Mouse (Mus musculus) embryonic facial prominence, embryonic 11.5 days (tissue): ENCODE results near the gene Cyth1. TPM values are rescaled to one million over a fixed set of nuclear protein-coding genes. Genes with fewer than 3 reads are reported as not detected.

Experiments used
- ATAC-seq: fragments of 200-750 bp; cut with Nextera tagmentation; replicated peaks from 2 replicates; pipeline ENCODE4 v1.8.0; 2017; ENCODE audit warnings: low read depth; ENCODE audit not compliant: insufficient number of reproducible peaks, low FRiP score, low TSS enrichment
- DNase-seq: peaks from one replicate; pipeline ENCODE4 v3.0.0-alpha.2; 2015; ENCODE audit warnings: low spot score
- H3K27ac ChIP-seq: fragments of 300-500 bp; sonication (generic); replicated peaks from 2 replicates; pipeline ENCODE4 v1.5.1; 2014; ENCODE audit warnings: mild to moderate bottlenecking, low read depth, low read length, control low read depth
- H3K27me3 ChIP-seq: fragments of 300-500 bp; sonication (generic); 2 replicates; pipeline ENCODE4 v1.6.1; 2014; ENCODE audit warnings: mild to moderate bottlenecking, low read length, moderate library complexity, mixed read lengths; ENCODE audit not compliant: control insufficient read depth, insufficient read depth
- H3K36me3 ChIP-seq: fragments of 300-500 bp; sonication (generic); replicated peaks from 2 replicates; pipeline ENCODE4 v1.6.1; 2014; ENCODE audit warnings: low read depth, mild to moderate bottlenecking, low read length, moderate library complexity, mixed read lengths; ENCODE audit not compliant: control insufficient read depth, insufficient read depth
- H3K4me1 ChIP-seq: fragments of 300-500 bp; sonication (generic); 2 replicates; pipeline ENCODE4 v1.6.1; 2014; ENCODE audit warnings: low read length, mixed read lengths; ENCODE audit not compliant: control insufficient read depth, insufficient read depth
- H3K4me2 ChIP-seq: fragments of 300-500 bp; sonication (generic); 2 replicates; pipeline ENCODE4 v1.6.1; 2014; ENCODE audit warnings: low read depth, mild to moderate bottlenecking, control low read depth, low read length, moderate library complexity
- H3K4me3 ChIP-seq: fragments of 300-500 bp; sonication (generic); 2 replicates; pipeline ENCODE4 v1.5.1; 2014; ENCODE audit warnings: low read depth, low read length, control low read depth
- H3K9ac ChIP-seq: fragments of 300-500 bp; sonication (generic); replicated peaks from 2 replicates; pipeline ENCODE4 v1.6.1; 2014; ENCODE audit warnings: mild to moderate bottlenecking, control low read depth, low read length
- H3K9me3 ChIP-seq: fragments of 300-500 bp; sonication (generic); replicated peaks from 2 replicates; pipeline ENCODE4 v1.6.1; 2016; ENCODE audit warnings: mild to moderate bottlenecking, low read length, inconsistent platforms, mixed read lengths; ENCODE audit not compliant: control insufficient read depth
- WGBS: fragments of 180-500 bp; shearing (Covaris S2); extraction: QIAGEN DNeasy Blood & Tissue Kit; methylation state at CpG from one replicate; pipeline ENCODE4 v1.1.7; 2014; 5-methylcytosine and 5-hydroxymethylcytosine counted together
- polyA plus RNA-seq: library from polyadenylated mRNA; unstranded; fragments of >200 nt; fragmentation: Nextera tagmentation; extraction: Ambion mirVana; gene quantifications from 2 replicates; pipeline ENCODE4 v1.2.1, GENCODE M21; 2014

Gene Cyth1
- polyA plus RNA-seq = 10.3 and 11.4 TPM in 2 replicates

DNA sequence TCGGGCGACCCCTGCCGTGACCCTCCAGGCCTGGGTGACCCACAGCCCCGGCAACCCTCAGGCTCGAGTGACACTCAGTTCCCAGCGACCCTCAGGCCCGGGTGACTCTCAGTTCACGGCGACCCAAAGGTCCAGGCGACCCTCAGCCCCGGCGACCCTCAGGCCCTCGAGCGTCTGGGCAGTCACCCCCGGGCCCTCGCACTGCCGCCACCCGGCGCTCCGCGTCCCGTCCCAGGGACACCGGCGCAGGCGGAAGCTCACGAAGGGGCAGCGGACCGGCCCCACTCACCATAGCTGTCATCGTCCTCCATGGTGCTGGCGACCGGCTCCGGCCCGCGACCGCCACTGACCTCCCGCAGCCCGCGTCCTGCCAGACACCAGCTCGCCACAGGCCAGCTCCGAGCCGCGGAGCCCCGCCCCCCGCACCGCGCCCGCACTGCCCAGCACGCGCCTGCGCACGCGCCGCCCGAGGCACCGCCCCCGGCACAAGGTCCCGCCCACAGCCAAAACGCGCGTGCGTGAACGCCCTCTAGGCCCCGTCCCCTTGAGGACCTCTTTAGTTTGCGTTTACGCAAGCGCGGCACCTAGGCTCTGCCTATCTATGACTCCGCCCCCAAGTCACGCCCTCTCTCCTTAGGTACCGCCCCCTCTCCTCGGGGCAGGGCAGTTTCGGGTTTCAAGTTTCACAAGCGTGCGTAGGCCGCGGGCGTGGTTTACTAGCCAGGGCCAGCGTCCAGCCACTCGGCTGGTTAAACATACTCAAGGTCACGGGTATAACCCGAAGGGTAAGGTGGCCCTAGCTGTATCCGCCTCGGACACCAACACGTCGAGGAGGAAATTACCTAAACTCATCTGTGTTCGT is at the start of gene Cyth1:
TSS of gene Cyth1 (minus strand) at position 443 of the 862 bp plus-strand sequence.
- Histone ChIP-seq H3K4me2 (peak within 1 kb of the TSS; percentile 90), H3K36me3 (no peaks in the 10 kb centered on the region), H3K4me1 (peaks cover 5% of the 10 kb centered on the region), H3K9me3 (no peaks in the 10 kb centered on the region), H3K27me3 (no peaks in the 10 kb centered on the region), H3K4me3 (peak within 1 kb of the TSS; percentile 83), H3K27ac (no peak within 1 kb of the TSS; the same call in 1 of the 2 replicates), H3K9ac (peak within 1 kb of the TSS; percentile 88)
- peak; percentile 99 for DNase-seq
- WGBS = under 1% methylated on average over 81 of the region's 86 CpGs
- ATAC-seq = peak; percentile 92

DNA sequence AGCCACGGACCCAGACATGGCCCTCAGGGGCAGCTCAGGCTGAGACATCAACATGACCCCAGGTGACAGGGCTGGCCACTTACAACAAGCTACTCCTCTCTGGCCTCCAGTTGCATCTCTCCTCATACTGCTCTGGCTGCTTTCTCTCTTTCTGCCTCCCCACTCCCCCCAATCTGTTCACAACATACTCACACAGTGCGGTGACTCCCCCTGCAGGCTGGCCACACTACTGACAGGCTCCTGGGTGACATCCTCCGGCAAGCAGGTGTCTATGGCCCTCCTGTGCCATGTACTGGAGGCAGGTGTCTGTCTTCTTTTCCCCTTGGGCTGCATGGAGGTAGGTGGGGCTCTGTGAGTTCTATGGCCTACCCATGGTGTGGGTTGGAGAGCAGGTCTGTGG is 49.6 kb upstream of the Cyth1 start:
- H3K27ac ChIP-seq = no peak overlapping the region
- H3K36me3 ChIP-seq = no peaks in the 10 kb centered on the region; the same call in 1 of the 2 replicates
- no peaks in the 10 kb centered on the region for H3K27me3 ChIP-seq
- 81% methylated on average over 3 of the region's 3 CpGs for whole genome bisulfite sequencing
- no peak overlapping the region for H3K4me2 ChIP-seq
- H3K4me1 ChIP-seq = no peaks in the 10 kb centered on the region
- no peak overlapping the region for H3K4me3 ChIP-seq
- DNase-seq = no peak
- H3K9ac ChIP-seq = no peak overlapping the region
- no peaks in the 10 kb centered on the region for H3K9me3 ChIP-seq
- 0 out of 2 replicates have a peak, but pooled peaks have one; percentile 5 for ATAC-seq

DNA sequence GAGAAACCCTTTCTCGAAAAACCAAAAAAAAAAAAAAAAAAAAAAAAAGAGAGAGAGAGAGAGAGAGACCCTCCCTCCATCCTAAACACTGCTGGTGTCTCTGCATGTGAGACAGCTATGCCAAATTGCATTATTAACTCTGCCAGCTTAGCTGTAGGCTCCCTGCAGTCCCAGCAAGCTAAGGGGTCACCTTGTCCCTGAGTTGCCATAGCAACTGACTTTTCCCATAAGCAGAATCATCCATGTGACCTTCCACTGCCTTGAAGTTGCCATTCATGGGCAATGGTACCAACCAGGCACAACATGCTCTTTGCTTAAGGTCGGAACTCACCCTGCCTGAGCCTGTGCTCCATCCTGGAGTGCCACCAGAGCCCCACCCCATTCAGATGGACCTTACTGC is 46.6 kb upstream of the Cyth1 start:
- H3K27ac ChIP-seq = no peak overlapping the region
- no peak overlapping the region for H3K4me3 ChIP-seq
- no peaks in the 10 kb centered on the region for H3K4me1 ChIP-seq
- no peaks in the 10 kb centered on the region for H3K27me3 ChIP-seq
- H3K36me3 ChIP-seq = no peaks in the 10 kb centered on the region
- ATAC-seq = no peak
- no peaks in the 10 kb centered on the region for H3K9me3 ChIP-seq
- no peak overlapping the region for H3K9ac ChIP-seq
- 69% methylated on average over 2 of the region's 2 CpGs for WGBS
- no peak overlapping the region for H3K4me2 ChIP-seq
- no peak for DNase-seq

GRCm38 (mm10) chr11:118292671-118293070 is 44.3 kb upstream of the Cyth1 start:
- Histone ChIP-seq H3K27ac (no peak overlapping the region), H3K9me3 (no peaks in the 10 kb centered on the region), H3K4me3 (no peak overlapping the region), H3K9ac (no peak overlapping the region), H3K4me1 (no peaks in the 10 kb centered on the region; the same call in 1 of the 2 replicates), H3K4me2 (no peak overlapping the region), H3K36me3 (no peaks in the 10 kb centered on the region), H3K27me3 (no peaks in the 10 kb centered on the region)
- ATAC-seq (no peak), DNase-seq (no peak)
- WGBS = 59% methylated on average over 6 of the region's 6 CpGs

DNA sequence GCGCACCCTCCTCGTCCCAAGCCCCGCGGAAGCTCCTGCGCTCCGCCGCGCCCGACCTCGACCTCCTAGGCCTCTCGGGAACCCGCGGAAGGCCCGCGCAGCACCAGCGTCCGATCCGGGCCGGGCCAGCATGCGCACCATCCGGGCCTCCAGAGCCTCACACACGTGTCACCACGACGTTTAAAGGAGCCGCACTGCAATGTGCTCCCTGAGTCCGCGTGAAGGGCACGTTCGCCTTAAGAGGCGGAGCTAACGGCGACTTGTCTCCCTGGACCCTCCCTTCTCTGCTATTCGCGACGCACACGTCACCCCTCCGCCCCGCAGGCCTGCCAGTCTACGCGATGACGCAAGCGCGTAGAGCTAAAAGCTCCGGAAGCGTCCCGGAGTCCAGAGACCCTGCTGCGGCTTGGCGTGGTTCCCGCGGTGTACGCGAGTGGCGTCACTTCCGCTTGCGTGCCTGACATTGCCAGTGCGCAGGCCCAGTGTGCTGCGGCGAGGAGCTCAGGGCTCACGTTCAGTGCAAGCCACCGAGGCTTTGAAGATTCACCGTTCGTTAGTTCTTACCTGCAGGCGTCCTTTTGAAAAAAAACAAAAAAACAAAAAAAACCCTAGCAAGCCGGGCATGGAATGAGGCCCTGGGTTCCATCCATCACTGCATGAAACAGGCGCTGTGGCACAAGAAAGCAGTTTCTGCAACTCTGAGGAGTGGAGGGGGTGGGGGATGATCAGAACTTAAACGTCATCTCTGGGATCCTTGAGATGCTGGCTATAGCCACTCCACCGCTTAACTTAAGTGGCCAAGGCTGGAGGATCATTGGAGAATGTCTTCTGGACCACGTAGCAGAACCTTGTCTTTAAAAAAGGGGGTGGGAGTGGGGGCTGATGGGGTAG is 41.9 kb upstream of the Cyth1 start, which contains the start of gene Usp36:
TSS of gene Usp36 (minus strand) at position 246 of the 891 bp plus-strand sequence.
- DNase-seq = peak; percentile 100
- no peaks in the 10 kb centered on the region; the same call in 1 of the 2 replicates for H3K36me3 ChIP-seq
- no peaks in the 10 kb centered on the region for H3K9me3 ChIP-seq
- no peaks in the 10 kb centered on the region for H3K27me3 ChIP-seq
- peak within 1 kb of the TSS; percentile 83 for H3K4me2 ChIP-seq
- peak within 1 kb of the TSS; percentile 88 for H3K9ac ChIP-seq
- peak within 1 kb of the TSS; percentile 92 for H3K4me3 ChIP-seq
- under 1% methylated on average over 68 of the region's 68 CpGs for WGBS
- ATAC-seq = peak; percentile 98
- no peaks in the 10 kb centered on the region; the same call in 1 of the 2 replicates for H3K4me1 ChIP-seq
- H3K27ac ChIP-seq = peak within 1 kb of the TSS; percentile 52; the same call in 1 of the 2 replicates

- Histone ChIP-seq H3K27ac (no peak overlapping the region), H3K4me1 (no peaks in the 10 kb centered on the region; the same call in 1 of the 2 replicates), H3K4me2 (peak overlapping the region; percentile 83), H3K4me3 (peak overlapping the region; percentile 92), H3K36me3 (peaks cover 2% of the 10 kb centered on the region), H3K9ac (peak overlapping the region; percentile 88), H3K9me3 (no peaks in the 10 kb centered on the region), H3K27me3 (no peaks in the 10 kb centered on the region)
- WGBS = under 1% methylated on average over 22 of the region's 22 CpGs
- DNase-seq (peak; percentile 6), ATAC-seq (peak; percentile 10; the same call in 1 of the 2 replicates)
Observed at GRCm38 (mm10) chr11:118289562-118289961, 41.2 kb upstream of the Cyth1 start.

- no peak for ATAC-seq
- Histone ChIP-seq H3K4me1 (no peaks in the 10 kb centered on the region; the same call in 1 of the 2 replicates), H3K36me3 (peaks cover 4% of the 10 kb centered on the region), H3K9ac (peak overlapping the region; percentile 88), H3K9me3 (no peaks in the 10 kb centered on the region), H3K27me3 (no peaks in the 10 kb centered on the region), H3K4me3 (peak overlapping the region; percentile 92), H3K4me2 (peak overlapping the region; percentile 83), H3K27ac (no peak overlapping the region)
- DNase-seq = peak; percentile 40
- WGBS = under 1% methylated on average over 16 of the region's 16 CpGs
Observed at GRCm38 (mm10) chr11:118289037-118289511, 40.7 kb upstream of the Cyth1 start.
